Mouse (Mus musculus): ENCODE measurements around the gene Hsf2bp. TPM values are rescaled to one million over a fixed set of nuclear protein-coding genes. Genes with fewer than 3 reads are reported as not detected.

Gene Hsf2bp
- polyA plus RNA-seq, 2 experiments from 2014 or later = 2.7 to 2.9 TPM

DNA sequence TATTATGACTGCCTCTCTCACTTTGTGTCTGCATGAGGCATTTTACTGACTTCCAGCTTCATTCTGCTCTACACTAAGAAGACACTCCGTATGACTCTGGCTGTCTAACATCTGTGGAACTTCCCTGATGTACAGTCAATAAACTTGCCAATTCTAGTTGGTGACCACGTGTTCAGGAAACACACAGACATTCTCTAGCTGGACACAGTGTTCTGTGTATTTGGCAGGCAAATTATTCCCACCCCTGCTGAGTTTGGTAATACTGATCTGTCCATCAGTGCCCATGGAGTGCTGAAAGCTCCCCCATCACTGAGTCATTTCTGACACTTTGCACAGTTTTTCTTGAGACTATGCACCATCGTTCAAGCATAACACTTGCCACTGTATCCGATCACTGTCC lies 56.3 kb downstream of the Hsf2bp start:
- no peak for ATAC-seq

DNA sequence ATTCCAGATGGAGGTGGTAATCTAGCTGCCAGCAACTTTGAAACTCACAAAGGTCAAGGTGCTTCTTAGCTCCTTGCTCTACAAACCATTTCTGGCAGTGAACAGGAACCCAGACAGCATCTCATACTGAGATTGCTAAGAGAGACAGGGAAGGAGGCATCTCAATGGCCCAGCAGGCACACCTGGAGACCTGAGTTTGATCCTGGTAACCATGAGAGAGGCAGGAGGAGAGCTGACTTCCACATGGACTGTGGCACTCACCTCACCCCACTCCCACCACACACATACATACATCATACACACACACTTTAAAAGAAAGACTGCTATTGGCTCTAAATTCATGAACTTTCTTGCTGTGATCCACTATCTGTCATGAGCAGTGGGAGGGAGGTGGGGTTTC lies 59.0 kb downstream of the Hsf2bp start:
- no peak for ATAC-seq

DNA sequence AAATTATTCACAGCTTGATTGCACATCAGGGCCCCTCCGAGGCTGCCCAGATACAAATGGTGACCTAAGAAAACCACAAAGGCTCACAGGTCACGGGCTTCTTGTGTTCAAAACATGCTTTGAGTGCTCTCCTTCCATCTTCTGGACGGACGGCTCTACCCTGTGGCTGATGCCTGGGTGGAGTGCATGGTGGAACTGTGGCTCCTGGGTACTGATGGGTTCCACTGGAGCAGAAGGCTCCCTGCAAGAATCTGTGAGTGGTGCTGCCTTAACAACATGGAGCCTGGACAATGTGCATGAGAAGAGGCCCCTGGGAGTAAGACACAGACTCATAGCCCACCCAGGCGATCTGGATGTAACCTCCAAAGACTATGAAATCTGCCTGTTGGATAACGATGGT lies 59.6 kb downstream of the Hsf2bp start:
- ATAC-seq = no peak

DNA sequence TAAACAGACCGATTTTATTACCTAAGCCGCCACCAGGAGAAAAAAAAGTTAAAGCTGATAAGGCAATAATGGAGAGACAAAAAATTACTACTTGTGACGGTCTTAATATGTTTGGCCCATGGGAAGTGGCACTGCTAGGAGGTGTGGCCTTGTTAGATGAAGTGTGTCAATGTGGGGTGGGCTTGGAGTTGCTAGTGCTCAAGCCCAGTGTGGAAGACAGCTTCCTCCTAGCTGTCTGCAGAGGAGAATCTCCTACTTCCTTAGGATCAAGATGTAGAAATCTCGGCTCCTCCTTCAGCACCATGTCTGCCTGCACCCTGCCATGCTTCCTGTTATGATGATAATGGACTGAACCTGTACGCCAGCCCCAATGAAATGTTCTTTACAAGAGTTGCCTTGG lies 61.5 kb downstream of the Hsf2bp start:
- ATAC-seq = no peak

DNA sequence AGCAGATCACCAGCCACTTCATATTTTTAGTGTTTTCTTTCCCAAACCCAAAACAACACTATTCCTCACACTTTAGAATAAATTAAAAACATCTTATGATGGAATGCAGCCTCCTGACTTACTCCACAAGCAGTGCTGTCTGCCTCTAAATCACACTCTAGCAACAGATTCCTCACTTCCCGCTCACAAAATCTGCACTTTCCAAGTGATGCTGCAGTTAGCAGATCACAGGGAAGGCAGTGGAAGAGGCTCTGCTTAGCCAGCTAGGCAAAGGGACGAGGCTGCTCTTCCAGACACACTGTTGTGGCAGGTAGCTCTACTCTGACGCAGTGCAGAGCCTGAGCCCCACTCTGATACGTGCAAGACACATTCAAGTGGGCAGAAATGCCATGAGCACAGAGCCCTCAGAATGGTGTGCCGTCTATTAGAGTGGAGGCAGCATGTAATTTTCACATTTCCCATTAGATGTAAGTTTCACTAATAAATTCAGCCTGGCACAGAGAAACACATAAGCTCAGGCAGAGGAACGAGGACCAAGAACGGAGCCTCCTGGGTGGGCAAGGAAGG lies 62.4 kb downstream of the Hsf2bp start:
- ATAC-seq = no peak

DNA sequence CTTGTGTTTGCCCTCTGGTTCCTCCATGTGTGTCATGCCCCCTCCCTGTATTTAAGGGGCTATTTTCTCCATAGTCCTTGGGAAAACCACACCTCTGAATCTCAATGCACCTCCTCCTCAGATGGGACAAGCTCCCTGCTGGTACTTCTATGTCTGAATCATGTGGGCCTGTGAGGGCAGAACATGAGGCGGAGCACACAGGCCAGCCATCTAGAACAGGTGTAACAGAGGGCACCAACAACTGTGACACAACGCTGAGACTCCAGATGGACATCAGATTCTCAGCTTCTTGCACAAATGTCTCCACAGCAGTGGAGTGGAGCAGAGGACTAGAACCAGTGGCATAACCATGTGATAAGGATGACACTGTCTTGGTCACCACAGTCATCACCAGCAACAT lies 65.3 kb downstream of the Hsf2bp start:
- ATAC-seq = no peak

DNA sequence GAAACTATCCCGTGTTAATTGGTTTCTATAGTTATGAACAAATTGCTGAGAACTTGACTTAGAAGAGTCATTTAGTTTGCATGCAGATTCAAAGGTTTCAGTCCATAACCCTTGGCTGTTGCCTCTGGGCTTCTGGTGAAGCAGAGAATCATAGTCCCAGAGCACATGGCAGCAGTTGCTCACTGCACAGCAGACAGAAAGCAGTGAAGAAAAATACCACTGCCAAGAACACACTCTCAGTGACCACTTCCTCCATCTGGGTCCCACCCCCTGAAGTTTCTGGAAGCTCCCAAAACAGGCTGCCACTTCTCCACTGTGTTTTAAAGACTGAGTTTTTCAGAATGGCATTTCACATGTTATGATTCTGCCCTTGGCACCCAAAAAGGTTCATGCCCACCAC lies 67.3 kb downstream of the Hsf2bp start:
- ATAC-seq = no peak

DNA sequence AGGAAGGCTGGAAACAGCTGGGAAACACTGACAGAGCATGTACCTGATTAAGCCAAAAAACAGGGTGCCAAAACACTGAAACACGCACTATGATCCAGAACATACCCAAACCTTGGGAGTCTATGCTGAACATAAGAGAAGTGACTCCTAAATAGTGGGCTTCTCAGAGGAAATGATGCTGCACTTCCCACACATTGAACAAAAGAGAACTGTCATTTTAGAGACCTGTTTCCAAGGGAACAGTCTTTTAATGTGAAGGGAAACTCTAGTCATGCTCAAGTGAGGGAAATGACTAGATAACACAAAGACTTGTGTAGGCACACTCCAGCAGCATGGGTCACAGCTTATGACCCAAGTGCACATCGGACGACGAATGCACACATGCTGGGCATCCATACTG lies 68.8 kb downstream of the Hsf2bp start:
- no peak for ATAC-seq

DNA sequence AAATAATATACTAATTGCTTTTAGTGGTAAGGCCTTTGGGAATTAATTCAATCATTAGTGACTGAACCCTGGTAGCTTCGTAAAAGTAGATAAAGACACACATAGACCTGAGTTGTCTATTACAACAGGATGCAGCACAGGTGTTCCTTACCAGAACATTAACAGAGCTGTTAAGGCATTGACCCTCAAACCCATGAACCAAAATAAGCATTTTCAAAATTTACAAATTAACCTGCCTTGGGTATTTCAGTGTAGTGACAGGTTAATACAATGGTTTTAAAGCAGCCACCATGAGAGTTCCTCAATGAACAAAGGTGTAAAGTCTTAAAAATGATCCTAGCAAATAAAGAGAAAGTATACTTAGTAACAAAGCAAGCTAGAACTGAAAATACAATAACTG lies 69.6 kb downstream of the Hsf2bp start:
- ATAC-seq = no peak

DNA sequence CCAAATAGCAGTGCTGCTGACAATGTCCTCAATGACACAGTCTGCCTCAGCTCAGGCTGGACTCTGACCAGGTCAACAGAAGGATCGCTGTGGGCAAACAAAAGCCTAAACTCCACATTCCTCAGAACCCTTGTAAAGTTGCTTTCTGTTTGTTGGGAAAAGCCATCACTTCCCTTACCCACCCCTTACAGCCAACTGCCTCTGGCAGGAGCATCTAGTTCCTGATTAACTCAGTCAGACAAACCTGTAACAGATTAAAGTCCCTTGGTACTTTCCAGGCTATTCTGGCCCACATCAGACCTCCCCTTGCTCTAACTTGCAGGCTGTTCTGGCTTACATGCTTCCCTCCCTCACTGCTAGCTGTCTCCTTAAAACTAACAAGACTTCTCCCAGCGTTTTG lies 70.5 kb downstream of the Hsf2bp start:
- ATAC-seq = no peak

DNA sequence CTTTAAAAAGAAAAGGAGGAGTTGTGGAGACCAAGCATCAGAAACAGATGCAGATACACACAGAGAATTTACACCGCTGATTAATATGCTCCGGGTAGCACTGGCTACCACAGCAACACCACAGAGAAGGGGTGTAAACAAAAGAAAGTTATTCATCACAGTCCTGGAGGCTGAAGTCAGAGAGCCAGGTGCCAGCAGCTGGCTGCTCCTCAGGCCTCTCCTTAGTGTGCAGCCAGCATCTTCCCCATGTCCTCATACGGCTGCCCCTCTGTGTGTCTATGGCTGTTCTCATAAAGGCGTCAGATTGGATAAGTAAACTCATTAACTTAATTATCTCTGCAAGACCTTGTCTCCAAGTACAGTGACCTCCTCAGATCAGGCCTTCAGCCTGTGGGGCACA lies 73.2 kb downstream of the Hsf2bp start:
- no peak for ATAC-seq

DNA sequence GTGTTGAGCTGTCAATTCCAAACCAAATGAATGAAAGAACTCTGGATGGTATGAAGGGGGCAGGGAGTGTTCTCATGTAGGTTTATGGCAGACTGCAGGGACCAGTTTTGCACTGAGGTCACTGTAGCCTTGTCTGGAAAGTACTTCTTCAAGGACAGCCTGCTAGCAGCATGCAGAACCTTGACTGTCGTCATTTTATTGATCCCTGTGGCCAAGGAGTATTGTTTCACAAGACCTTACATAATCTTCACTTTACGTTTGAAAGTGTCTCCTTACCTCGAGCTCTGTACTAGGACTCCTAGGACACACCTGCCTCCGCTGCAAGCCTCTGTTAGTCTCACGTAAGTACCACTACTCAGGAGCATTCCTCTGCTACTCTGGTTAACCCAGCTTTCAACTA lies 73.9 kb downstream of the Hsf2bp start:
- no peak for ATAC-seq

DNA sequence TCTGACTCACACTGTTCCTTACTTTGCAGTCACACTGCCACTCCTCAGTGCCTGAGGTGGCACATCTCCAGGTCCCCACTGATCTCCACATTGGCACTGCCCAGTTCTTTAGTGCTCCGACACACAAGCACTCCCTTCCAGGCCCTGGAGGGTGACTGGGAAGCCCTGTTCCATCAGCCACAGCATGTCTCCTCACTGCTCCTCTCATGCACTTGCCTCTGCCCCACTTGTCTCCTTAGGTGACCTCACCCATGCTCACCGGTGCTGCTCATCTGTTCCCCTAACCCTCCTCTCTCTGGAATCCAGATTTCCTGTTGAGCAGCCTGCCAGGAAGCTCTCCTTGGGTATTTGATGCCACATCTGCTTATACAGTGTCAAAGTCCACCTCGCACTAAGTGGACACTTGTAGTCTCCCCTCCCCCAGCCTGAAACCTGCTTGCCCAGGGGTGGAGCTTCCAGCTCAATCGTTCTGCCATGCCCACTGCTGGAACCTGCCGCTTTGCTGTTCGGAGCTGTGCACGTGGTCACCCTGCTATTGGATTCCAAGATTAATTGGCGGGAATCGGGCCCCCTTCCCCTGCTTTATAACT lies 81.5 kb downstream of the Hsf2bp start:
- ATAC-seq = no peak

DNA sequence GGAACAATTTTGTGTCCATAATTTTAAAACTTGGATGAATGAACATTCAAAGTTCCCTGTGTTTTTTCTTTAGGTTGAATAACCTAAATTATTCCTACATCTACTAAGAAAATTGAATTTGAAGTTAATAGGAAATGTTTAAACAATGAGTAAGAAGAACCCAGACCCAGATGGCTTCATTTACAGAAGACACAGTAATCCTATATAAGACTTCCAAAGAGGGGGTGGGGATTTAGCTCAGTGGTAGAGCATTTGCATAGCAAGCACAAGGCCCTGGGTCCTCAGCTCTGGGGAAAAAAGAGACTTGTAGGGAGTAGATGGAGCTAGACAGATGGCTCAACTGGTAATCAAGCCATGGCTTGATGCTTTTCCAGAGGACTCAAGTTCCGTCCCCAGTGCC lies 87.1 kb downstream of the Hsf2bp start:
- ATAC-seq = no peak

DNA sequence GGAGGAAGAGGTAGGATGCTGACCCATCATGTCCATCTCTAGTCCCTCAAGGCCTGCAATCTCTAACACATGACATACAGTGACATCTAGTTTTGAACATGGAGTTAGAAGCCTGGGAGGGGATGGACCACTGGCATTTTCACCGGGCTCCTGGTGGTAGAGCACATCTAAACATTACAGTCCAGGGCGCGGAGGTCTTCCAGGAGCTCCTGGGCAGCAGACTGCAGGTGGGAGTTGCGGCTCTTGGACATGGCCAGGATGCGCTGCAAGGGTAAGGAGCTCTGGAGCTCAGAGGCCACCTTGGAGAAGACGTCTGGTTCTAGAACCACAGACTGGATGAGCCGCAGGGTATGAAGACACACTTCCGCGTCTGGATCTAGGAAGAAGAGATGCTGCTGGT lies 89.7 kb downstream of the Hsf2bp start:
- no peak for ATAC-seq

DNA sequence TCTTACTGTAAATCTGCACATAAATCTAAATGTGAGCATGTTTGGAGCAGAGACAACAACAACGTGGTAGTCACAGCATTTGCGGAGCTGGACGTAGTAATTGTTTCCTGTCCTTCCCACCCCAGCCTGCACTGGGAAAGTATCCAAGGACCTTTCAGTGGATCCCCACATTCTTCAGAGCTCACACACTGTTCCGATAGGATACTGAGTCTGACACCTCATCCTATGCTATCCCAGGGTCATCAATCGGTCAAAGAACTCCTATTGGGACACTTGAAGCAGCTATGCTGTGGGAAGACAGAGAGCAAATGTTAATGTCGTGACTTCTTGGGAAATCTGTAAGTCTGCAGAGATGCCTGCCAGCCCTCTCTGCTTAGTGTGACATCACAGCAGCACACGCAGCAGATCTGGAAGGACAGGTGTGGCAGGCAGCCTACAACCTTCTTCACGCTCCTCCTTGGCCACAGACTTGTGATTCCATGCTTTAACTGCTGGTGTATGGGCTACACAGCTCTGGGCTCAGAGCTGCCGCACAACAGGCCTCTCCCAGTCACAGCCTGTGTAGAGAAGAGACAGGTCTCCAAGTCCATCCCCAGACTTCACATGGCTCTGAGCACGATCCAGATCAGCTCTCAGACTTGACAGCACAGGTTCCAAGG lies 92.1 kb downstream of the Hsf2bp start:
- no peak for ATAC-seq

DNA sequence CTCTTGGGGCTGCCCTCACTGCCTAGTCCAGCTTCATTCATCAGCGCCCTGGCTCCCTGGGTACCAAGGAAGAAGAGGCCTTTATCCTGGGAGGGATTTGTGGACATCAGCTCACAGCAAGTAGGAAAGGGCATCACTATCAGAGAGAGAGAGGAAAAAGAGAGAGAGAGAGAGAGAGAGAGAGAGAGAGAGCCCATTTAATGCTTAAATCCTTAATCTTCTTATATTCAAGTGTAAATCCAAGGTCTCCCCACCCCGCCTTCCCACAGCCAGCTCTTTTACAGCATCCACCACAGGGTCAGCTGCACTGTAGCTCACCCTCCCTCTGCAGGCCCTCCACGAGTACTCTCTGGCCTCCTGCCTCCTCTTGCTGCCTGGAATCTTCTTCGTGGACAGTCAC lies 94.5 kb downstream of the Hsf2bp start:
- ATAC-seq = no peak

DNA sequence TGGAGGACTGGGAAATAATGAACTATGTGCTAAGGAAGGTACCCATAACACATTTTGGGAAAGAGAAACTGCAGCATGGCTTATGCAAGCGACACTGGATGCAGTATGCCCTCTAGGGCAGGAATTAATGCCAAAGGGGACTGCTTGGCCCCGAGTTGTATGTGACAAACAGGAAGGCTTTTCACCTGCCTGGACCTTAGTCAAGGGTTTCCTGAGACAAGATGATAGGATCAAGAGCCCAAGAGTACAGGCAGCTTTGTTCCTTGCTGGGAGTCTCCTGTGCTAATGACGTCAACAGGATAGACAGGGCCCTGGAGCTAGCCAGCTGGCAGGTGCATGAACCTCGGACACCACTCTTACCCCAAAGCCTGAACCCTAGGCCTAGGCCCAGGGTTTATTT lies 95.5 kb downstream of the Hsf2bp start:
- no peak for ATAC-seq

DNA sequence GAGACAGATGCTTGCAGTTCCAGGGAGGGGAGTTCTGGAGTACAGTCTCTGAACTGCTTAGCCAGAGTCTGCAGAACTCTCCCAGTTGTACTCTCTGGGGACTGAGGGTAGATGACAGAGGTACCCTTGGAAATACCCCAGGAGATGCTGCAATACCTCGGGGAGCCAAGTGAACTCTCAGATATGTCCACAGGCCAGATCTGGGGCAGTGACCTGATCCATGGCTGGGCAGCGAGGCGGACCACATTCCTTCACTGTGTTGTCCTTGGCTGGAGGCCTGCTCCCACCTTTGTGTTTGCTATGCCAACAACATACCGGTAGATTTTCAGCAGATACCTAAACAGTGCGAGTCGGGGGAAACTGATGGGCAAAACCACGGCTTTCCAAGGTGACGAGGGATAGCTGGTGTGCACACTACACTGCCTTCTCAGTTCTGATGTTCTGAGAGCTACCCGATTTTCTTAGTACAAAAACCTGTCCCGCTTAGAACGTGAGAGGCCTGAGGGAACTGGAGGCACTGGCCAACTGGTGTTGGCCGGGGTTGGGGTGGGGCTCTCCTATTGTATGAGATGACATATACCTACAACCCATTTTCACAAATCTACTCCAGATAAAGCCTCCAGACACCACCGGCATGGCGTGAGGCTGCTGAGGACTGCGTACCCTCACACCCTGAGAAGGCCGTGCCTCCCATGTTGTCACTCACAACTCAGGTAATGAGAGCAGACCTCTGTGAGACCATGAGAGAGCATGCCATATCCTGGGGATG lies 96.7 kb downstream of the Hsf2bp start:
- no peak for ATAC-seq

DNA sequence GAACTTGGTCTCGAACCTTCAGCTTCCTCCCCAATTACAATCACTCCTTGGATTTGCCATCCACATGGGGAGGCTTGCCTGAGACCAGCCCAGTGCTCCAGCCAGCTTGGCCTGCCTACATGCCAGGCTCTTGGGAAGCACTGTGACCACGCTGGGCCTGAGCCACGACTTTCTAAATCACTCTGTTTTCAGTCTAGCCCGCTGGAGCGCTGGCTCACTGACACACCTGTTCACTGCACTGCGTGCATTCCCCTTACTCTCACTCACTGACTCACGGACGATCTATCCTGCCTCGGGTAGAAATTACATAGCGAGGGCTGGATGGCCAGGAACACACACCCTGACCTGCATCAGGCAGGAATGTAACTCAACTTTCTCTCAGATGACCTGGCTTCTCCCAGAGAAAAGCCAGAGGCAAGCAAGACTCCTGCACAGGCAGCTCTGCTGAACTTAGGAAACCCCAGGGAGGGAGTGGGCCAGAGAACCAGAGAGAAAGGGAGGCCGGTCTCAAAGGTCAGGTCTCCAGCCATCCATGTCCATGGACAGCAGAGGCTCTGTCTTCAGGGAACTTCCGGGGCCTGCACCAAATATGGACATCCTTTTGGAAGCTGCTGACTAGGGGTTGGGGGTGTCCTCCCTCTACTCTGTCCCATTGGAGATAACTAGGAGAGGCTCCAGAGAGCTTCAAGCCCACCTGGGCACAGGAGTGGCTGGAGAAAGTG lies 97.4 kb downstream of the Hsf2bp start:
- ATAC-seq = no peak

DNA sequence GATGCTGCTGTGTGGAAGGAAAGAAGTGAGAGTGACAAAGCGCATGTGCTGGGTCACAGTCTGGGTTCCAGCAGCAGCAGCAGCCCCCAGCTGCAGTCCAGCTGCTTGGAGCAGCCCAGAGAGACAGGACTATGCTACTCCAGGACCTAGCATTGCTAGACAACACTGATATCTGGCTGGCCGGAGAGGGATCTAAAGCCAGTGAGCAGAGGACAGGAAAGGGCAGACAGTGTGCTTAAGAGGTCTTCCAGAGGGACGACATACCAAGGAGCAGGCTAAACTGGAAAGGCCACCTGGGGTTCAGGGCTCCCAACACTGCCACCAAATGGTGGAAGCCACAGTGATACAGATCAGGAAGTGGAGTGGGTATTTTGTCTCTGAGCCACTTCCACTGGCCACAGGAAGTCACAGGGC lies 99.0 kb downstream of the Hsf2bp start:
- ATAC-seq = no peak

DNA sequence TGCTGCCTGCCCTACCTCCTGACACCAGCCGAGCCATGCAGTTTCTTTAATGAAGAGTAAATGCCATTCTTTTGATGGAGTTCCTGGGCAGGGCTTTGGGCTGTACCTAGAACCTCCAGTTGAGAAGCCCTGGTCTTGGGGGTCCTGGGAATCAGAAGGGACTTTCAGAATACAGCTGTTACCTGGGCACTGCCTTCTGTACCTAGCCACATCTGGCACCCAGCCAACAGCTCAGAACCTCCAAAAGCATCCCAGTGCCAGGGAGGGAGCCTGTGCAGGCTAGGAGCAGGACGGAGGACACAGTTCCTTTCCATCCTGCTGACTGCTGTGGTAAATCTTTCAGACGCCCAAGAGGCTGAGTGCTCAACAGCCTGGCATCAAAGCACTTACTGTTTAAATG lies 100.3 kb downstream of the Hsf2bp start:
- ATAC-seq = no peak
